In the genomic region with DNA sequence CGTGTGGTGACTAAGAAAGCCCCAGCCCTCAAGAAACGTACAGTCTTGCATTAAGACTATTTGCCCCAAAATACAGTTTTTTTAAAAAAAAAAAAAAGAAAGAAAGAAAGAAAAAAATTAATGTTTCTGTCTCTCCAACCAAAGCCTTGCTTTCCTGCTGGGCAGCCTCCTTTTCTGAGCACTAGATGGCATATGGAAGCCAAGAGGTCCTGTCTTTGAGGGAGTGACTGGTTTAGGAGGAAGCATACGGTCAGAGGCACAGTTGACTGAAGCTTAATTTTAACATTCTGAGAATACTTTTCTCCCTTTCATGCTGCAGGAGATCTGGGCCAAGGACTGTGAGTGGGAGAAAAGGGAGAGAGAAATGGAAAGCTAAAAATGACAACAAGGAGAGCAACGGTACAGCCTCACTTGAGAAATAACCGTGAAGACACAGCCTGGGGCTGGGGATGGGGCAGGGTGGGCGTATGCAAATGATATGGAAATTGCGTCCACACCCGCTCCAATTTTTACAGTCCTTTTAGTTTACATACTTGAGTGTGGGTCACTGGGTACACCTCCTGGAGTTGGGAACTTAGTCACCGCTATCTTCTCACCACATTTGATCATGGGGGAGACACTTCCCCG, we compare ENCODE assay signal across 8 mouse cellular contexts.
DNase-seq lines count a peak whose midpoint lies in the region; ATAC-seq and TF ChIP-seq lines count a peak whose summit lies in the region.

No protein-coding gene starts in this region.

- peak overlapping the region; percentile 37 for H3K4me2 ChIP-seq in intestine, embryonic 15.5 days (replicated peaks)
- peak overlapping the region; percentile 38 for H3K4me2 ChIP-seq in lung, postnatal 0 days (replicated peaks; ENCODE audit: low read depth, low read length)

- no peaks in the 10 kb centered on the region for H3K4me1 ChIP-seq in intestine, embryonic 15.5 days (replicated peaks)
- no peaks in the 10 kb centered on the region for H3K4me1 ChIP-seq in lung, postnatal 0 days (ENCODE audit: insufficient read depth, low read depth, low read length)

- H3K36me3 ChIP-seq in intestine, embryonic 15.5 days: no peaks in the 10 kb centered on the region
- no peaks in the 10 kb centered on the region for H3K36me3 ChIP-seq in lung, postnatal 0 days (ENCODE audit: insufficient read depth, low read length)

- H3K9me3 ChIP-seq in intestine, embryonic 15.5 days: no peaks in the 10 kb centered on the region
- H3K9me3 ChIP-seq in lung, postnatal 0 days (ENCODE audit: low read length): no peaks in the 10 kb centered on the region

- no peak overlapping the region for H3K9ac ChIP-seq in intestine, embryonic 15.5 days
- no peak overlapping the region for H3K9ac ChIP-seq in lung, postnatal 0 days (replicated peaks; ENCODE audit: low read depth)

- no peak overlapping the region for H3K27ac ChIP-seq in intestine, embryonic 15.5 days
- H3K27ac ChIP-seq in lung, postnatal 0 days (ENCODE audit: low read length): no peak overlapping the region

- peak; percentile 20 for DNase-seq in adrenal gland, postnatal 10 days
- no peak for DNase-seq in adrenal gland, postnatal 4 days (ENCODE audit: low spot score in 2 of 2)
- DNase-seq in urinary bladder, postnatal 14 days (ENCODE audit: low spot score): peak; percentile 11
- no peak for DNase-seq in urinary bladder, postnatal 10 days (ENCODE audit: low spot score)
- DNase-seq in lung, postnatal 0 days (ENCODE audit: low spot score): peak; percentile 66
- DNase-seq in thymus, postnatal 10 days (ENCODE audit: low spot score in 2 of 2): no peak

- H3K27me3 ChIP-seq in intestine, embryonic 15.5 days (replicated peaks): no peaks in the 10 kb centered on the region
- no peaks in the 10 kb centered on the region for H3K27me3 ChIP-seq in lung, postnatal 0 days (replicated peaks; ENCODE audit: insufficient read depth, low read length)

- H3K4me3 ChIP-seq in intestine, embryonic 15.5 days (replicated peaks): 0 out of 2 replicates have a peak overlapping the region, but pooled peaks have one; percentile 6
- peak overlapping the region; percentile 25; the same call in 1 of the 2 replicates for H3K4me3 ChIP-seq in lung, postnatal 0 days (ENCODE audit: low read depth, low read length)

- ATAC-seq in intestine, embryonic 15.5 days: no peak
- ATAC-seq in lung, postnatal 0 days: peak; percentile 61; the same call in 1 of the 2 replicates
- no peak for ATAC-seq in erythroblast, adult 5-6 weeks (replicated peaks; ENCODE audit: low FRiP score, poor library complexity, severe bottlenecking)

- TF ChIP-seq CTCF in lung, postnatal 0 days (IDR thresholded peaks at IDR 0.05): peak; percentile 65

- no peak for TF ChIP-seq EP300 in lung, postnatal 0 days (IDR thresholded peaks at IDR 0.05)

- WGBS in intestine, embryonic 15.5 days: 57% methylated on average over 10 of the region's 10 CpGs
- WGBS in lung, postnatal 0 days: 46% methylated on average over 10 of the region's 10 CpGs

Comparison
In these comparisons a context has a peak if more than half of its experiments do, and no peak if none do; other contexts are left out.
1. DNase-seq: peak in adrenal gland, postnatal 10 days (single experiment), urinary bladder, postnatal 14 days (single experiment) and lung, postnatal 0 days (single experiment); none in adrenal gland, postnatal 4 days (0 of 2), urinary bladder, postnatal 10 days (single experiment) and thymus, postnatal 10 days (0 of 2).